Mouse (Mus musculus) brain, embryonic 18.5 days (tissue): Measurements from ENCODE around the gene Atp6v1d.

Experiments used
- DNase-seq: peaks from one replicate; pipeline ENCODE4 v3.0.0-alpha.2; 2012; ENCODE audit warnings: low read depth, low spot score

The Atp6v1d gene

GRCm38 (mm10) chr12:78861496-78862253, at the start of gene Atp6v1d, which contains the start of gene Eif2s1:
Gene Atp6v1d (minus strand): TSS chr12:78861638.
Gene Eif2s1 (plus strand): TSS chr12:78861819.
- DNase-seq: peak; percentile 99

- DNase-seq: no peak
These were observed 49.4 kb upstream of the Atp6v1d start for GRCm38 (mm10) chr12:78910684-78911461.

GRCm38 (mm10) chr12:78908081-78908605, 46.7 kb upstream of the Atp6v1d start:
- no peak for DNase-seq

GRCm38 (mm10) chr12:78906707-78907162, 45.3 kb upstream of the Atp6v1d start, which contains the start of gene Plek2:
Gene Plek2 (minus strand): TSS chr12:78906964.
- no peak for DNase-seq

GRCm38 (mm10) chr12:78904499-78904898, 43.1 kb upstream of the Atp6v1d start:
- no peak for DNase-seq

- DNase-seq: no peak
These were observed 41.9 kb upstream of the Atp6v1d start for GRCm38 (mm10) chr12:78903313-78903712.

- no peak for DNase-seq
These were observed 40.0 kb upstream of the Atp6v1d start for GRCm38 (mm10) chr12:78901467-78901866.

GRCm38 (mm10) chr12:78897861-78898260, 36.4 kb upstream of the Atp6v1d start:
- DNase-seq: no peak

GRCm38 (mm10) chr12:78891149-78891548, 29.7 kb upstream of the Atp6v1d start:
- no peak for DNase-seq

GRCm38 (mm10) chr12:78890062-78890461, 28.6 kb upstream of the Atp6v1d start:
- DNase-seq: no peak

- no peak for DNase-seq
These were observed 13.1 kb upstream of the Atp6v1d start for GRCm38 (mm10) chr12:78874581-78874980.

GRCm38 (mm10) chr12:78868115-78868514, 6.7 kb upstream of the Atp6v1d start:
- DNase-seq: no peak

GRCm38 (mm10) chr12:78865434-78865833, 4.0 kb upstream of the Atp6v1d start:
- DNase-seq: no peak

GRCm38 (mm10) chr12:78862254-78862730, 854 bp upstream of the Atp6v1d start:
- no peak for DNase-seq

GRCm38 (mm10) chr12:78860921-78861495, 430 bp downstream of the Atp6v1d start:
- DNase-seq: no peak

GRCm38 (mm10) chr12:78848246-78848645, 13.2 kb downstream of the Atp6v1d start:
- no peak for DNase-seq

GRCm38 (mm10) chr12:78842429-78842828, 19.0 kb downstream of the Atp6v1d start:
- DNase-seq: no peak

GRCm38 (mm10) chr12:78839906-78840305, 21.5 kb downstream of the Atp6v1d start:
- no peak for DNase-seq

- no peak for DNase-seq
These were observed 26.9 kb downstream of the Atp6v1d start for GRCm38 (mm10) chr12:78834496-78834895.

GRCm38 (mm10) chr12:78814437-78814836, 47.0 kb downstream of the Atp6v1d start:
- DNase-seq: no peak

GRCm38 (mm10) chr12:78801836-78802235, 59.6 kb downstream of the Atp6v1d start:
- no peak for DNase-seq

- DNase-seq: no peak
These were observed 61.4 kb downstream of the Atp6v1d start for GRCm38 (mm10) chr12:78800036-78800435.
